Mouse (Mus musculus) c-Kit-positive CD71-negative TER-119-negative erythroid progenitor cells, embryonic 14.5 days (primary cell): ENCODE measurements around the gene Sgpp1.

Experiments
- DNase-seq: peaks from one replicate; pipeline ENCODE4 v3.0.0-alpha.2; 2013; ENCODE audit warnings: low read depth

Sgpp1 gene

GRCm38 (mm10) chr12:75735246-75736200 lies at the start of gene Sgpp1:
Sgpp1 (minus strand) TSS chr12:75735729.
- DNase-seq, result no peak

- DNase-seq, result no peak
Observed at GRCm38 (mm10) chr12:75784271-75784751, 48.8 kb upstream of the Sgpp1 start.

GRCm38 (mm10) chr12:75781995-75782394 lies 46.5 kb upstream of the Sgpp1 start:
- DNase-seq, result no peak

GRCm38 (mm10) chr12:75781445-75781844 lies 45.9 kb upstream of the Sgpp1 start:
- no peak for DNase-seq

- DNase-seq, result peak; percentile 30
Observed at GRCm38 (mm10) chr12:75772424-75773034, 37.0 kb upstream of the Sgpp1 start.

- no peak for DNase-seq
Observed at GRCm38 (mm10) chr12:75771410-75771809, 35.9 kb upstream of the Sgpp1 start.

- DNase-seq, result no peak
Observed at GRCm38 (mm10) chr12:75766885-75767317, 31.4 kb upstream of the Sgpp1 start.

GRCm38 (mm10) chr12:75766395-75766794 lies 30.9 kb upstream of the Sgpp1 start:
- no peak for DNase-seq

- DNase-seq, result no peak
Observed at GRCm38 (mm10) chr12:75765751-75766150, 30.2 kb upstream of the Sgpp1 start.

- no peak for DNase-seq
Observed at GRCm38 (mm10) chr12:75756387-75756786, 20.9 kb upstream of the Sgpp1 start.

- DNase-seq, result no peak
Observed at GRCm38 (mm10) chr12:75753730-75754129, 18.2 kb upstream of the Sgpp1 start.

GRCm38 (mm10) chr12:75752077-75752476 lies 16.5 kb upstream of the Sgpp1 start:
- DNase-seq, result no peak

- no peak for DNase-seq
Observed at GRCm38 (mm10) chr12:75748574-75748973, 13.0 kb upstream of the Sgpp1 start.

- no peak for DNase-seq
Observed at GRCm38 (mm10) chr12:75745697-75746290, 10.3 kb upstream of the Sgpp1 start.

- DNase-seq, result no peak
Observed at GRCm38 (mm10) chr12:75742101-75742500, 6.6 kb upstream of the Sgpp1 start.

GRCm38 (mm10) chr12:75741273-75741672 lies 5.7 kb upstream of the Sgpp1 start:
- no peak for DNase-seq

- DNase-seq, result no peak
Observed at GRCm38 (mm10) chr12:75740451-75740850, 4.9 kb upstream of the Sgpp1 start.

- DNase-seq, result no peak
Observed at GRCm38 (mm10) chr12:75739611-75740010, 4.1 kb upstream of the Sgpp1 start.

GRCm38 (mm10) chr12:75736296-75736695 lies 767 bp upstream of the Sgpp1 start:
- no peak for DNase-seq

GRCm38 (mm10) chr12:75734891-75735245 lies 661 bp downstream of the Sgpp1 start:
- no peak for DNase-seq

GRCm38 (mm10) chr12:75734167-75734566 lies 1.4 kb downstream of the Sgpp1 start:
- no peak for DNase-seq

- no peak for DNase-seq
Observed at GRCm38 (mm10) chr12:75733331-75734070, 2.0 kb downstream of the Sgpp1 start.
